Mouse (Mus musculus) C2C12 (cell line): ENCODE measurements around the gene Mbnl2.

ENCODE experiments used
- MAX ChIP-seq: IDR thresholded peaks from one replicate; pipeline ENCODE4 v1.6.1; 2011; ENCODE audit warnings: mild to moderate bottlenecking, control low read depth
- MYOD1 ChIP-seq: IDR thresholded peaks from one replicate; pipeline ENCODE4 v1.6.1; 2011; ENCODE audit warnings: low read depth; ENCODE audit not compliant: control insufficient read depth, insufficient read length

DNA sequence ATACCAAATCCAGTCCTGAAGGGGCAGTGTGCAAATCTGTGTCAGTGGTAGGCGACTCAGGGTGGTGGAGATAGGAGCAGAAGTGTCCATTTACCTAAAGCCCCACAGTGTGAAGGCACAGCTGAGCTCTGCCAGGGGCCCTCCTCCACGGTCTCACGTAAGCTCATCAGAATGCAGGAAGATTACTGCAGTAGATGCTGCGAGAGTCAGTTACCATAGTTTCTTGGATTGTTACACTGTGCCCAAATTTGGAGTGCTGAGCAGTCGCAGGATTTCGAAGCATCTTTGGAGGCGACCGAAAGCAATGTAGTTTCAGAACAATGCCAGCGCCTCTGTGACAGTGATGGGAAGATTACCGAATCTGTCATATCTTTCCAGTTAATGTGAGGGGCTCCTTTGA lies 116.2 kb downstream of the Mbnl2 start:
- TF ChIP-seq MYOD1 = no peak
- TF ChIP-seq MAX = no peak
